Mouse (Mus musculus): Measurements from ENCODE around the gene Olfr55. TPM values are rescaled to one million over a fixed set of nuclear protein-coding genes. Genes with fewer than 3 reads are reported as not detected.

Gene Olfr55
- polyA plus RNA-seq (2012; ENCODE audit: low replicate concordance), result not detected in 2 replicates

GRCm38 (mm10) chr17:33168147-33168546, at the start of gene Olfr55:
Gene Olfr55 (plus strand): TSS chr17:33168447.

GRCm38 (mm10) chr17:33139261-33139820, 28.9 kb upstream of the Olfr55 start, which contains the start of gene Morc2b:
Gene Morc2b (minus strand): TSS chr17:33139683.

GRCm38 (mm10) chr17:33191002-33191401, 22.8 kb downstream of the Olfr55 start, which contains the start of gene Olfr239:
Gene Olfr239 (plus strand): TSS chr17:33191302.

DNA sequence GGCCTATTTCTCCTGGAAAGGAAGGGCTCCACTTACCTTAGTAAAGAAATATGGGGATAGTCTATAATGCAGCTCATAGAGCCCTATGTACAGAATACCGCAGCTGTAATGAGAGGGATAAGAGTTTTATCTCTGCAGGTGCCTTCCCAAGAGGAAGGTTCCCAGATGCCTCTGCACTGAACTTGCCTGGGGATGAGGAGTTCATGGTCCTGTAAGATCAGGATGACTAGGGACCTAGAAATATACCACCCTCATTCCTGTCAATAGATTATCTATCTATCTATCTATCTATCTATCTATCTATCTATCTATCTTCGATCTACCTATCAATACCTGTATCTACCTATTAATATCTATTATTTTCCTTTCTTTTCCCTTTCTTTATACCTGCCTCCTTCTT, 53.3 kb downstream of the Olfr55 start, which contains the start of gene Olfr1564:
Gene Olfr1564, minus strand, starts transcription at position 101 of the 400 bp plus-strand sequence.

Other genes starting within 250 kb of the Olfr55 start
- 66.1 and 166 TPM in 2 replicates for gene Cyp4f13, start 221.0 kb upstream of the Olfr55 start, polyA plus RNA-seq (2012; ENCODE audit: low replicate concordance)
- gene Zfp472, start 202.6 kb upstream of the Olfr55 start, polyA plus RNA-seq (2012; ENCODE audit: low replicate concordance), result 0.22 and 0.72 TPM in 2 replicates
- gene Zfp952, start 175.3 kb upstream of the Olfr55 start, polyA plus RNA-seq (2012; ENCODE audit: low replicate concordance), result 0.28 and 1.1 TPM in 2 replicates
- 0.19 and 0.31 TPM in 2 replicates for gene Zfp763, start 135.0 kb upstream of the Olfr55 start, polyA plus RNA-seq (2012; ENCODE audit: low replicate concordance)
- not detected in 2 replicates for gene 4921501E09Rik, start 100.4 kb upstream of the Olfr55 start, polyA plus RNA-seq (2012; ENCODE audit: low replicate concordance)
- 0.36 and 1.0 TPM in 2 replicates for gene Zfp563, start 79.1 kb upstream of the Olfr55 start, polyA plus RNA-seq (2012; ENCODE audit: low replicate concordance)
- gene Morc2b, start 28.8 kb upstream of the Olfr55 start, polyA plus RNA-seq (2012; ENCODE audit: low replicate concordance), result not detected in 2 replicates
- not detected in 2 replicates for gene Olfr239, start 22.9 kb downstream of the Olfr55 start, polyA plus RNA-seq (2012; ENCODE audit: low replicate concordance)
- not detected in 2 replicates for gene Olfr1564, start 53.2 kb downstream of the Olfr55 start, polyA plus RNA-seq (2012; ENCODE audit: low replicate concordance)
- 0.14 and 0.30 TPM in 2 replicates for gene Zfp955a, start 86.7 kb downstream of the Olfr55 start, polyA plus RNA-seq (2012; ENCODE audit: low replicate concordance)
- not detected in 2 replicates for gene Olfr63, start 96.2 kb downstream of the Olfr55 start, polyA plus RNA-seq (2012; ENCODE audit: low replicate concordance)
- gene Zfp955b, start 121.1 kb downstream of the Olfr55 start, polyA plus RNA-seq (2012; ENCODE audit: low replicate concordance), result 0.16 and 0.43 TPM in 2 replicates
- 0.14 and 0.68 TPM in 2 replicates for gene Zfp81, start 190.4 kb downstream of the Olfr55 start, polyA plus RNA-seq (2012; ENCODE audit: low replicate concordance)
- 0.16 and 0.28 TPM in 2 replicates for gene Zfp101, start 226.2 kb downstream of the Olfr55 start, polyA plus RNA-seq (2012; ENCODE audit: low replicate concordance)